Mouse (Mus musculus) testis, postnatal 14 days (tissue): ENCODE results near the gene Tsc22d3.

Experiments used
- DNase-seq: peaks from one replicate; pipeline ENCODE4 v3.0.0; 2021; ENCODE audit warnings: low spot score

Gene Tsc22d3

GRCm38 (mm10) chrX:140600410-140601109 lies at the start of gene Tsc22d3:
TSS of gene Tsc22d3 (minus strand) at chrX:140600659.
- DNase-seq, result peak; percentile 85

GRCm38 (mm10) chrX:140639592-140639991 lies 39.1 kb upstream of the Tsc22d3 start:
- DNase-seq, result no peak

- no peak for DNase-seq
Observed at GRCm38 (mm10) chrX:140638028-140638427, 37.6 kb upstream of the Tsc22d3 start.

DNA sequence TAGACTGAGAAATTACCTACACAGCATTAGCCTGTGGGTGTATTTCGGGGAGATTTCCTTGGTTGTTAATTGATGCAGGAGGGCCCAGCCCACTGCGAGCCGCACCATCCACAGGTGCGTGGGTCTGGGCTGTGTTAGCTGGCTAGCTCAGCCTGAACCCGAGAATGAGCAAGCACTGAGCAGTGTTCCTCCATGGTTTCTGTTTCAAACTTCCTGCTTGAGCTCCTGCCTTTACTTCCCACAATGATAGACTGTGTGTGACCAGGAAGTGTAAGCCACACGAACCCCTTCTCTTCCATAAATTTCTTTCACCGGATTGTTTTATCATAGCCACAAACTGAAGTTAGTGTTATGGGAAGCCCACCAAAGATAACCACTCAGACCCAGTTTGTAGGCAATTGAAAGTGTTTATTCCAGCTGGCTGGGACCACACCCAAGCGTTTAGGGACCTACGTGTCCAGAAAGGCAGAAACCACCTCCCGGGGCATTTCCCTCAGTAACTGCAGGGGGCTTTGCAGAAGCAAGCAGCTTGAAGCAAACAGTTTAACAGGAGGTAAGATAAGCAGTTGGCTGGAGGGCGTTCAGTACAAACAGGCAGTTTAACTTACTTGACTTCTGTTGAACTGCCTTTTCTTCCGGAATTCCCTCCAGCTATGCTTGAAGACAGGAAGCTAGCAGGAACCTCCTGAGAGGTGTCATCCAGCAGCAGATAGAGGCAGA lies 24.6 kb upstream of the Tsc22d3 start:
- no peak for DNase-seq

DNA sequence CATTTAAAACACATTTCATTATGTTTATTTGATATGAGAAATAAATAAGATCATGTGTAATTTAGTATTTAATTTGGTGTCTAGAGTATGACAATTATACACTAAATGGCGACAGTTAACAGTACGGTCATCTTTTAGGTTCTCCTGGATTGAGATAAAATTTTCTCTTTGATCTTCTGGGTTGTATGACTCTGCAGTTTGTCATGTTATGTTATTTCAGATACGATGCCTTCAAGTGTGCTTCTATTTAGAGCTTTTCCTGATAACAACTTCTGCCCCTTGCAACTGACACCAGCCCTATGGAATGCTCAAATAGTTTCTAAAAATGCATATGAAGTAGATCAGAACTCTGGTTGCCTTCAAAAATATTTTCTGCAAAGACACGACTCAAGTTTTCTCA lies 9.5 kb upstream of the Tsc22d3 start:
- no peak for DNase-seq

- no peak for DNase-seq
Observed at GRCm38 (mm10) chrX:140601884-140602283, 1.4 kb upstream of the Tsc22d3 start.

DNA sequence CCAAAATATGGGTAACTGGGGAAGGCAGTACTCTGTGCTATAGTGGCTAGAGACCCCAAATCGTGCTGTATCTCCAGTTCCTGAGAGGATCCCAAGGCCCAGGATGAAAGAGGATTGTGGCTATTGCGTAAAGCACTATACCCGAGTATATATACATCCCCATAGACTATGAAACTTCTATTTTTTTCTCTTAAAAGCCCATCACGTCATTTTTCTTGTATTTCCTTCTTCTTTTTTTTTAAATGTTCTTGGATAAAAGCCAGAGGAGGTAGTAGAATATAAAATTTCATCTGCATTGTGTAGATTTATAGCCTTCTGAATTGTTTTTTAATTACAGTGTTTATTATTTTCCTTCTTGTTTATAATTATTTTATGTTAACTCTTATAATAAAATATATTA lies 852 bp upstream of the Tsc22d3 start:
- no peak for DNase-seq

- DNase-seq, result peak; percentile 40
Observed at GRCm38 (mm10) chrX:140599561-140600409, 674 bp downstream of the Tsc22d3 start.

- peak; percentile 79 for DNase-seq
Observed at GRCm38 (mm10) chrX:140598850-140599560, 1.5 kb downstream of the Tsc22d3 start.

DNA sequence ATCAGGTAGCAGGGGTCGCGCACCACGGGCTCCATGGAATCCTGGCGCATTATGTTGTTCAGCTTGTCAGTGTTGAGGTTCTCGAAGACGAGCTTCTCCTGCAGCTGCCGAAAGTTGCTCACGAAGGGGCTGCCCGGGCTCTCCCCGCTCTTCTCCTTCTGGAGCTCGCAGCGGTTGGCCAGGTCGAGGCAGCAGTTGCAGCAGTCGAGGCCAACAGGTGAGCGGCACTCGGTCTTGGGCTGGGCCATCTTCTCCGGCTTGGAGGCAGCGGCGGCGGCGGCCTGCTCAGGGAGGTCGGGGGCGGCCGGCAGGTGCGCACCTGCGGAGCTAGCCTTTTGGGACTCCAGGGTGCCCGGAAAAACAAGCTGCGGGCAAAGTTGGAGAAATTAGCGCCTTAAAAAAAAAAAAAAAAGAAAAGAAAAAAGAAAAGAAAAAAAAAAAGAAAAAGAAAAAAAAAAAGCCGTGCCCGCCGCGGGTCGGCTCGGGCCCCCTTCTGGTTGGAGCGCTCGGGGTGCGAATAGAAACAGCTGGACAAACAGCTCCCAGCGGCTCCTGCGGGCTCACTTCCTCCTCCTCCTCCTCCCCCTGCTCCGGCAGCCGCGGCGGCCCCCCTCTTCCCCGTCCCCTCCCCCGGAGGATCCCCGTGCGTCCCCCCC lies 2.1 kb downstream of the Tsc22d3 start:
- DNase-seq, result peak; percentile 21

GRCm38 (mm10) chrX:140591176-140591575 lies 9.3 kb downstream of the Tsc22d3 start:
- no peak for DNase-seq

GRCm38 (mm10) chrX:140590142-140590541 lies 10.3 kb downstream of the Tsc22d3 start:
- DNase-seq, result no peak

GRCm38 (mm10) chrX:140589194-140589751 lies 11.2 kb downstream of the Tsc22d3 start:
- DNase-seq, result no peak

DNA sequence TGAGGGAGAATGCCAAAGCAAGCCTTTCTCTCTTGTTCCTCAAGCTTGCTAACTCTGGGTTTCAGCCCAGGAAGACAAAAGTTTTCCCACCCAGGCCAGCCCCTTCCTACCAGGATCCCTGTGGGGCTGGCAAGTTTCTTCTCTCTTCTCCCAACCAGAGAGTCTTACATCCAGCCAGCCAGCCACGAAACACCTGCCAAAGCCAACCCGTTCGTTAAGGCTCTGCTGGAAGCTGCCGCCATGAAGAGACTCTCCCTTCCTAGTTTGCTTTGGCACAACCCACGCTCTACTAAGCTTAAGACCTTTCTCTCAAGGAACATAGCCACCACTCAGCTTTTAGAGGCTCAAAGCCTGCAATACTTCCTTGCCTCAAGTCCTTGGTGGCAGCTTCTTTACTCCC lies 11.9 kb downstream of the Tsc22d3 start:
- no peak for DNase-seq

DNA sequence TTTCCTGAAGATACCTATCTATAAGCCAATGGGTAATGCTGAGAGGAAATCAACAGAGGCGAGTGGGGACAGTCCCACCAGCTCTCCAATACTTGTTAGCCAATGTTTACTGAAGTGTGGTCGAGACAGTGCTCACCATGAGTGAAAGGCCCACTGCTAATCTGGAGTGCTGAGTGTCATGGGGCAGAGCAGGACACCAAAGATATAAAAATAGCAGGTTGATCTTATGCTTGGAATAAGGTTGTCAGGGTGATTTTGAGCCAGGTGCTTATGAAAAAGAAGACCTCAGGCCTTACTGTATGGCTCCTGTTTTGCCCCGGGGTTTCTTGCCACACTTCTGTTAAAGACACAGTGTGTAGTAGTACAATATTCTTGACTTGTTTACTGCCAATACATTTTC lies 20.0 kb downstream of the Tsc22d3 start:
- DNase-seq, result no peak

- DNase-seq, result no peak
Observed at GRCm38 (mm10) chrX:140575636-140576035, 24.8 kb downstream of the Tsc22d3 start.

GRCm38 (mm10) chrX:140575200-140575599 lies 25.3 kb downstream of the Tsc22d3 start:
- no peak for DNase-seq

- DNase-seq, result no peak
Observed at GRCm38 (mm10) chrX:140572702-140573338, 27.6 kb downstream of the Tsc22d3 start.

GRCm38 (mm10) chrX:140569595-140569994 lies 30.9 kb downstream of the Tsc22d3 start:
- DNase-seq, result no peak

- peak; percentile 58 for DNase-seq
Observed at GRCm38 (mm10) chrX:140567711-140568407, 32.6 kb downstream of the Tsc22d3 start.
